Comparison of ENCODE assay signal across 8 mouse cellular contexts in the genomic region with DNA sequence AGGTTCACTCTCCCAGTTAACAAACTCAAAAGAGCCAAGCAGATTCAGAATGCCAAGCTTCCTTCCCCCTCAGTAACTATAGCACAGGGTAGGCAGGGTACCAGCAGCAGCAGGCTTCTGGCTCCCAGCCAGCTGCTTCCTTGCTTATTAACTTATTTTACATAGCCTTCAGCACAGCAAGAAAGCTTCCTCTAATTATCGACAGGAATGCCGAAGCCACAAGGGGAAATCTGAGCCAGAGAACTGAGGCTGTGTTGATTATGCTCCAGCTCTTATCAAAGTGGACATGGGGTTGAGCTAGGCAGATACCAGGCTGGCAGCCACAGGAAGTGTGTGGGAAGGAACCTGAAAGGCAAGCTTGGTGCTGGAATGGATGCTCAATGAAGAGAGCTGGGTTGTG.
A peak's percentile ranks its signal among the peaks of the same experiment; 100 is the strongest.
DNase-seq lines count a peak whose midpoint lies in the region; ATAC-seq lines count a peak whose summit lies in the region.

No protein-coding gene starts in this region.

- no peak for ATAC-seq in CD4-positive, CD25-positive, alpha-beta regulatory T cell, adult 4 months

- peak; percentile 39 for DNase-seq in embryo, embryonic 10 days (ENCODE audit: low spot score)
- no peak for DNase-seq in embryo, embryonic 9.5 days (ENCODE audit: extremely low spot score)
- DNase-seq in cerebellum, postnatal 25 days, result peak; percentile 49 to 68
- DNase-seq in frontal cortex, postnatal 36 days (ENCODE audit: low spot score in 2 of 2), result peak; percentile 42 to 63
- peak; percentile 26 to 56 for DNase-seq in layer of hippocampus, postnatal 14 days (ENCODE audit: low spot score in 2 of 2)
- peak; percentile 28 to 62 for DNase-seq in right cerebral cortex, postnatal 36 days (ENCODE audit: low spot score in 2 of 2)
- no peak for DNase-seq in urinary bladder, postnatal 36 days (ENCODE audit: low spot score in 2 of 2)

Comparison
In these comparisons a context has a peak if more than half of its experiments do, and no peak if none do; other contexts are left out.
1. DNase-seq: peak in embryo, embryonic 10 days (single experiment), cerebellum, postnatal 25 days (2 of 2), frontal cortex, postnatal 36 days (2 of 2), layer of hippocampus, postnatal 14 days (2 of 2) and right cerebral cortex, postnatal 36 days (2 of 2); none in embryo, embryonic 9.5 days (single experiment) and urinary bladder, postnatal 36 days (0 of 2).